Mouse (Mus musculus): ENCODE measurements around the gene Slco2a1.

The Slco2a1 gene

DNA sequence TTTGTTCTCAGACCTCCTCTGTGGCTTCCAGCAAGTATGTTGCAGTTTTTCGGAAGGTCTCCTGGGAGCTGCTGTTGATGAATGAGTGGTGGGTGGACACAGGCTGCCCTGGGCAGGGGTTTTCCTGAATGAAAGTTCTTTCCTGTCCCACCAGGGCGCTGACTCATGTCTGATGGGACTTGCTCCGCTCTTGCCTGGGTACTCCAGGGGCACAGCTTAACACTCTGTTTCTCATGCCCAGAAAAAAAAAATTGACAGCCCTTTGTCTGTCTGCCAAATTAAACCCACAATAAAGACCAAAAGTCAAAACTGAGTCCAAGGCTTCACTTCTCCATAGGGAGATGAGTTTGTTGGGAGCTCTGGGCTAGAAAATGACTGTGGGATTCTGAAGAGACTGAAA lies 44.9 kb downstream of the Slco2a1 start:
- in situ Hi-C loops (cut with MboI, MseI) = loop anchor here in 1 of 2 experiments (10.0 kb wide), 1 partner anchor 921 kb away; no protein-coding TSS in a partner anchor

DNA sequence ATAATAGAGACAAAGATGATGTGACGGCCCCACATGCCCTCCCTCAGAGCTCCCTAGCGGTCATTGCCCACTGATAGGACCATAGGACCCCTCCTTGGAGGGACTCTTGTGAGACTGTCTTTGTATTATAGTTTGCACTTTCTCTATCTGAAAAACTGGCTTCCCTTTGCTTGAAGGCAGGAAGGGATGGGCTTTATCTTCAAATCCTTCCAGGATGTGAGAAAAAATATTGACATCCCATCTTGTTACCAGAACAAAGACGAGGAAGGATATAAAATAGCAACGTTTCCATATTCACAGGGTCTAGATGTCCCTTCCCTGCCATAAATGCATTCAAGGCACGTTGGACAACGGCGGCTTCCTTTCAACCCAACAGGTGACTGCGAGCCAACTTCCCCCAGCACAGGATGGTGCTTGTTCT lies 48.5 kb downstream of the Slco2a1 start:
- in situ Hi-C loops (cut with MboI, MseI) = loop anchor here in 1 of 2 experiments (10.0 kb wide), 1 partner anchor 918 kb away; no protein-coding TSS in a partner anchor

- in situ Hi-C loops (cut with MboI, MseI) = loop anchor here in 1 of 2 experiments (10.0 kb wide), 1 partner anchor 917 kb away; no protein-coding TSS in a partner anchor
Observed at GRCm38 (mm10) chr9:103038266-103038665, 49.8 kb downstream of the Slco2a1 start.

GRCm38 (mm10) chr9:103038705-103039104 lies 50.2 kb downstream of the Slco2a1 start:
- in situ Hi-C loops (cut with MboI, MseI) = loop anchor here in 1 of 2 experiments (10.0 kb wide), 1 partner anchor 916 kb away; no protein-coding TSS in a partner anchor

DNA sequence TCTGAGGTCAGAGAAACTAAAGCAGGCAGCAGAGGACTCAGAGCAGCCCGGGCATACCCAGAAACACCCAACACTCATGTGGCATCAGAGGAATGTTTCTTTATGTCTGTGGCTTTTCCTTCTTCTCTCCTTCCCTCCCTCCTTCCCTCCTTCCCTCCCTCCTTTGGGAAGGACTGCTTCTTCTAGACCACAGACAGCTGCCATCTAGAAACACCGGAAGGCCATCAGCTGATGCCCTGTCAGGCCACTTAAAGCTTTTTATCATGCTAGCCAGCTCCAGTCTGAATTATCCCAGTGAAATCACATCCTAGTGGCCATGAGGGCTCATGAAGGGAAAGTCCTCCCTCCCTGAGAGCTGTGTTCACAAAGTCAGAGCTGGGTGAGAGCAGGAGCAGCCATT lies 52.1 kb downstream of the Slco2a1 start:
- in situ Hi-C loops (cut with MboI, MseI) = no loop called here

GRCm38 (mm10) chr9:103045406-103045805 lies 56.9 kb downstream of the Slco2a1 start:
- in situ Hi-C loops (cut with MboI, MseI) = no loop called here

GRCm38 (mm10) chr9:103049049-103049511 lies 60.6 kb downstream of the Slco2a1 start:
- in situ Hi-C loops (cut with MboI, MseI) = no loop called here

- in situ Hi-C loops (cut with MboI, MseI) = no loop called here
Observed at GRCm38 (mm10) chr9:103053829-103054228, 65.3 kb downstream of the Slco2a1 start.

DNA sequence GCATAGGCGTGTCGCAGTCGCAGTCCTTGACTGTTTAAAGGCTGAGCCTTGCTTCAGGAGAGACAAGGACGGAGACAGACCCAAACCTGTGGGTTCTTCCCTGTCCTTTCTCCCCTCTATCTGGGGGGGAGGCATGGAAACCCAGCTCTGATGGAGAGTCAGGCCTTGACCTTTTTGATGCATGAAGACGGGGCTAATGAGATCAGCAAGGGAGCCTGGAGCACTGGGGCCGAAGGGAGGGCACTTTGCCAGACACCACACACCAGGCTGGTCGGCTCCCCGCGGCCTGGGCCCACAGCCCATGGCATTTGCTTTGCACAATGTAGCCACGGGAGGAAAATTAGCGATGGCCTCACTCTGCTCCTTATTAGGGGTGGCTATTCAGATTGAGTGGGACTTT lies 66.5 kb downstream of the Slco2a1 start:
- in situ Hi-C loops (cut with MboI, MseI) = no loop called here

DNA sequence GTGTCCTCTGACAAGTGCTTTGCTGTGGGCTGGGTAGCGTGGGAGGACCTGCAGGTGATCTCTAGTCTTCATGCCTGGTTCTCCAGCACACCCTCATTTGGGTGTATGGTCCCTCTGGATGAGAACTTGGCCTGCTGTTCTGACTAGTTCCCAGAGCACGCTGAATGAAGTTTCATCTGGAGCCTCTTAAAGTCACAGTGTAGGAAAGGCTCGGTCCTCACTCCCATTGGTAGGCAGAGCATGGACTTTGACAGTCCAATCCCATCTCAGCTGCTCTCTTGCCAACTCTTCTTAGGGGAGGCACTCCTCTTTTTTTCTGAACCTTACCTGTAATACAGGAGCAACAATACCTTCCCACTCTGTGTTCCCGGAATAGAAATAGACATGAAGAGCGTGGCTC lies 67.7 kb downstream of the Slco2a1 start:
- in situ Hi-C loops (cut with MboI, MseI) = no loop called here

DNA sequence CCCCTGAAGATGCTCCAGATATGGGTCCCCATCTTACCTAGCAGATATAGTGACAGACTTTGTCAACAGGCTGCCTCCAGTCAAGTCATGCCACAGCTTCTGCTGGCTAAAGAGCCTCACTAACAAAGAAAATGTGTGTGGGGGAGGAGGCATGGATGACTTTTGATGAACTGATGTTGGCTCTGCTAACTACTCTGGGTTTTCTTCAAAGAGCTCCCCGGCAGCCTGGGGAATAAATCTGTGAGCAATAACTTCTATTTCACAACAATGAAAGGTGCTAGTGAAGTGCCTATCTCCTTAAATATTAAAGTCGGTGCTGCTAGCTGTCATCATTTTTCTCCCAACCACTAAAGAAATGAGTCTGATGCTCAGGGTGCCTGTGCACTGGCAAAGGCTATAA lies 72.0 kb downstream of the Slco2a1 start:
- in situ Hi-C loops (cut with MboI, MseI) = no loop called here

DNA sequence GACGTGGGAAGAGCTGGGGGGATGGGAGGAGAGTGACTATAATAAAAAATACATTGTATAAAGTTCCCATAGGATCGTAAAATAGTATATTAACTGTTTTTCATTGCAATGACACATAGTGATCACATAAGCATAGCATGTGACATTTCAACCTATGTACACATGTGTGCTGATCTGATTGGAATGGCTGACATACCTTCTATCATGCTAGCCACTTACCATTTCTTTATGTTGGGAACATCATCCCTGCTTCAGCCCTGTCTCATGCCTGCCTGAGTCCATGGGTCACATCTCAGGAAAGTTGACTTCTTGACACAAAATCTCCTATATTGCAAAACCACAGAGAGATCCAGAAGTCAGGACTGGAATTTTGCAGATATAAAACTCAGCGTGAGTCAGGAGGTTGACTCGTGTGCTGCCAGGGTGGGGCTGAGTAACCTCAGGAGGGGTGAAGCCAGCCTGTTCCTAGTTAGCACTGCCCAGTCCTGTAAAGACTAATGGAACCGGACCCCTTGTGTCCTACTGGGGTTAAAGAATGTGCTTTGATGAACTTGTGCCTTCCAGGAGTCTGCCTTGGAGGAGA lies 73.0 kb downstream of the Slco2a1 start:
- in situ Hi-C loops (cut with MboI, MseI) = no loop called here

- in situ Hi-C loops (cut with MboI, MseI) = no loop called here
Observed at GRCm38 (mm10) chr9:103063591-103063990, 75.1 kb downstream of the Slco2a1 start.

GRCm38 (mm10) chr9:103066845-103067244 lies 78.3 kb downstream of the Slco2a1 start:
- in situ Hi-C loops (cut with MboI, MseI) = no loop called here

DNA sequence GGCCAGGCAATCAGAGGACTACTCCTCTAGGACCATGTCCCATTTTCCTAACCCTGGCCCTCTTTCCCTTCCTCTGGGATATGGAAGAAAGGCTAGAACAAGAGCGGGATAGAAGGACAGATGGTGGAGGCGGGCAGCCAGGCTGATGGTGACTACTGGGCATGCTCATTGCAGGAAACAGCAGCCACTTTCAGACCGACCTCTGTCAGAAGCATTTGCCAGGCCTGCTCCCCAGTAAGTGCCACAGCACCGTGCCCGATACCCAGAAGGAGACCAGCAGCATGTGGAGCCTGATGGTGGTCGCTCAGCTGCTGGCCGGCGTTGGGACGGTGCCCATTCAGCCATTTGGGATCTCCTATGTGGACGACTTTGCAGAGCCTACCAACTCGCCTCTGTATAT lies 79.1 kb downstream of the Slco2a1 start:
- in situ Hi-C loops (cut with MboI, MseI) = no loop called here

DNA sequence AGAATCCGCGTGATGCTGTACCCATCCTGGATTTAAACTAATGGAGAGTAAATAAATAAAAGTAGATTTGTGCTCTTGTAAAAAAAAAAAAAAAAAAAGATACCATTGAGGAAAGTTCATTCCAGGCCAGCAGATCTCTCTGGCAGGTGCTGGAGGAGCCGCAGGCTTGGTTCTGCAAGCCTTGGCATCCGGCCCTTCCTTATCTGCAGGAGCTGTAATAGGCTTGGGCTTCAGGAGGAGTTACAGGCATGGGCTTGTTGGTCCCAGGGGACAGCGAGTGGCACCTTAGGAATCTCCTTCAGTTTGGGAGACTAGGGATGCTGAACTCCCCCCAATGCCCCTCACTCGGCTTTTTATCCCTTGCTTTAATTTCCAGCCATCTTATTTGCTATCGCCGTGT lies 80.3 kb downstream of the Slco2a1 start:
- in situ Hi-C loops (cut with MboI, MseI) = no loop called here

GRCm38 (mm10) chr9:103071541-103072203 lies 83.2 kb downstream of the Slco2a1 start:
- in situ Hi-C loops (cut with MboI, MseI) = no loop called here

DNA sequence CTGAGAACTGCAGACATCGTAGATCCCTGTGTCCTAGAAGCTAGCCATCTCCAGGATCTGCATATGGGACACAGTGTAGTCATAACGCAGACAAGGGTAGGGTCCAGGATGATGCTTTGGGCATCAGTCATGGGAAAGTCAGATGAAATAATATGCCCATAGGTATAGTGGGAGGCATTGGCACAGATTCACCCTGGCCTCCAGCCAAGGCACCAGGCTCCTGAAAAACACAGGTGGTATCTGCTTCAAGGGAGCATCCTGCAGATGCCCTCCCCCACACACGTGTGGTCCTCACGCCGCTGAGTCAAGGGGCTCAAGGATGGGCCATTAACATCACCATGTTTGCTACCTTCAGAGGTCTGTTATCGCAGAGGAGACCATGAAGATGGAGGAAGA lies 83.7 kb downstream of the Slco2a1 start:
- in situ Hi-C loops (cut with MboI, MseI) = no loop called here

- in situ Hi-C loops (cut with MboI, MseI) = no loop called here
Observed at GRCm38 (mm10) chr9:103072926-103073515, 84.5 kb downstream of the Slco2a1 start.

GRCm38 (mm10) chr9:103076836-103077531 lies 88.5 kb downstream of the Slco2a1 start:
- in situ Hi-C loops (cut with MboI, MseI) = loop anchor here in 1 of 2 experiments (25.0 kb wide), 1 partner anchor 210 kb away; no protein-coding TSS in a partner anchor

- in situ Hi-C loops (cut with MboI, MseI) = loop anchor here in 1 of 2 experiments (25.0 kb wide), 1 partner anchor 209 kb away; no protein-coding TSS in a partner anchor
Observed at GRCm38 (mm10) chr9:103078194-103078691, 89.7 kb downstream of the Slco2a1 start.

DNA sequence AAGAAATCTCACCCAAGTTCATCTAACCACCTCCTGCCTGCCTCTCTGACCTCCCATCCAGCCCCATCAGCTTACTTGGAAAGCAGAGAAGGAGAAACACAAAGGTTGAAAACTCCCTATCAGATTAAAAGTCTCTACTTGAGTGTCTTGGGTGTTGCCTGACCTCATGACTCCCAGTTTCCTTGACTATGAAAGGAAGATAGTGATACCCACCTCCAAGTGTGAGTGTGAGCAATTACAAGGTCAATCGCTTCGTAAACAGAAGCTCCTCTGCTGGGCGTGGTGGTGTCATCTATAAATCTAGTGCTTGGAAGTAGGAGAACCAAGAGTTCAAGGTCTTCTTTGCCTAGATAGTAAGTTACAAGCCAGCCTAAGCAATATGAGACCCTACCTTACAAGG lies 91.7 kb downstream of the Slco2a1 start:
- in situ Hi-C loops (cut with MboI, MseI) = loop anchor here (10.0 to 25.0 kb wide), 2 partner anchors 205 to 207 kb away; no protein-coding TSS in a partner anchor

All from T-helper 17 cell (primary cell).